Mouse (Mus musculus) lung, adult 2 months (tissue): Measurements from ENCODE around the gene Zfp217.

Experiments used
- CTCF ChIP-seq: fragments of 200-500 bp; IDR thresholded peaks from 2 replicates; pipeline ENCODE4 v1.5.1; 2011; ENCODE audit warnings: mild to moderate bottlenecking, low read length, control low read depth; ENCODE audit not compliant: insufficient read depth
- POLR2A ChIP-seq: fragments of 200-500 bp; IDR thresholded peaks from 2 replicates; pipeline ENCODE4 v1.6.1; 2011; ENCODE audit warnings: low read depth, mild to moderate bottlenecking, control low read depth, low read length, borderline replicate concordance; ENCODE audit errors: extremely low read depth

DNA sequence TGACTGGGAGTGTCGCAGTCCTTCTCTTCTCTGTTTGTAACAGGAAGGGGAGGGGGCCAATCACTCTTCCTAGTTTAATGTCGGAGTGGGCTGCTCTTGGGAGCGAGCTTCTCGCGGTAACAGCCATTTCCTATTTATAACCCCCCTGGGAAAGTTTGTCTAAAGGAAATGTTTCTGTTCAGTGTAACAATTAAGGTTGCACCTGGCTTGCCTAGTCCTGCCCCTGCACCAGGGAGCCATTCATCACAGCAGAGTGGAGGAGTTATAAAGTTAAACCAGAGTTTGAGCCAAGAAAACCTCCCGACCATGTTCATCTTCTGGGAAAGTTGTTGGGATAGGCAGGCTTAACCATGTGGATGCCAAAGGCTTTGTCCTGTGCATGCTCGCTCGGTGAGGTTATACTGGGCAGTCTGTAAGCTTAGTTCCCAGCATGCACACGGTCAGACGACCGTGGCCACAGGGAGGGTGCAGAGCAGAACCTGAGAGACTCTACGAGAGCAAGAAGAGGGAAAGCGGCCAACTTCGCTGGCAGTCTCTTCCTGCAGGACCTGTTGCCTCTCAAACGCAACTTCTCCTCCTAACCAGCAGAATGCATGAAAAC, 77.2 kb downstream of the Zfp217 start:
- TF ChIP-seq CTCF (no peak), POLR2A (no peak)
